Mouse (Mus musculus) C2C12 (cell line): ENCODE results near the gene Scamp2. TPM values are rescaled to one million over a fixed set of nuclear protein-coding genes. Genes with fewer than 3 reads are reported as not detected.

Experiments
- H3K27me3 ChIP-seq: one replicate; pipeline ENCODE4 v1.6.1; 2011; ENCODE audit not compliant: control insufficient read depth, insufficient read depth, insufficient read length
- H3K36me3 ChIP-seq: one replicate; pipeline ENCODE4 v1.6.1; 2011; ENCODE audit not compliant: control insufficient read depth, insufficient read depth
- H3K4me3 ChIP-seq: one replicate; pipeline ENCODE4 v1.5.1; 2011; ENCODE audit warnings: mild to moderate bottlenecking, control low read depth; ENCODE audit not compliant: poor library complexity, insufficient read depth, severe bottlenecking
- H3K79me2 ChIP-seq: one replicate; pipeline ENCODE4 v1.6.1; 2011; ENCODE audit not compliant: control insufficient read depth, insufficient read depth
- H3K79me3 ChIP-seq: one replicate; pipeline ENCODE4 v1.6.1; 2011; ENCODE audit warnings: low read depth, control low read depth
- H3ac ChIP-seq: one replicate; pipeline ENCODE3; 2011; ENCODE audit warnings: low read depth; ENCODE audit not compliant: control insufficient read depth, insufficient read length
- CEBPB ChIP-seq: IDR thresholded peaks from one replicate; pipeline ENCODE4 v1.6.1; 2011; ENCODE audit warnings: low read depth, mild to moderate bottlenecking, control low read depth, moderate library complexity
- CTCF ChIP-seq: IDR thresholded peaks from one replicate; pipeline ENCODE4 v1.5.1; 2011; ENCODE audit not compliant: control insufficient read depth, insufficient read depth, insufficient read length
- FOSL1 ChIP-seq: IDR thresholded peaks from one replicate; pipeline ENCODE4 v1.8.0; 2011; ENCODE audit warnings: mild to moderate bottlenecking, low read length; ENCODE audit not compliant: poor library complexity, insufficient read depth, severe bottlenecking
- MAX ChIP-seq: IDR thresholded peaks from one replicate; pipeline ENCODE4 v1.6.1; 2011; ENCODE audit warnings: mild to moderate bottlenecking, control low read depth
- MYOD1 ChIP-seq: IDR thresholded peaks from one replicate; pipeline ENCODE4 v1.6.1; 2011; ENCODE audit warnings: low read depth; ENCODE audit not compliant: control insufficient read depth, insufficient read length
- MYOG ChIP-seq: IDR thresholded peaks from one replicate; pipeline ENCODE4 v1.6.1; 2011; ENCODE audit not compliant: control insufficient read depth, insufficient read length; ENCODE audit errors: extremely low read depth
- USF1 ChIP-seq: IDR thresholded peaks from one replicate; pipeline ENCODE4 v1.6.1; 2011; ENCODE audit warnings: low read depth, mild to moderate bottlenecking, control low read depth, moderate library complexity
- polyA plus RNA-seq: library from polyadenylated mRNA; unstranded; fragments of >200 nt; fragmentation: generic; extraction: Trizol; gene quantifications from one replicate; pipeline ENCODE4 v1.2.1, GENCODE M21; 2012; ENCODE audit warnings: missing spikeins

Scamp2 gene
- polyA plus RNA-seq, 1 experiment = 22.5 TPM

- peaks cover 24% of the 10 kb centered on the region for H3K79me3 ChIP-seq
- H3ac ChIP-seq = no peak overlapping the region
- no peak for TF ChIP-seq FOSL1
- no peak for TF ChIP-seq CTCF
- TF ChIP-seq MAX = no peak
- TF ChIP-seq CEBPB = no peak
- no peak for TF ChIP-seq MYOD1
- no peak for TF ChIP-seq MYOG
- TF ChIP-seq USF1 = no peak
- peaks cover 27% of the 10 kb centered on the region for H3K79me2 ChIP-seq
- peaks cover 59% of the 10 kb centered on the region for H3K36me3 ChIP-seq
- H3K4me3 ChIP-seq = no peak overlapping the region
- no peaks in the 10 kb centered on the region for H3K27me3 ChIP-seq
These were observed 68.0 kb downstream of the Scamp2 start for GRCm38 (mm10) chr9:57628717-57629116.

- Histone ChIP-seq H3K4me3 (no peak overlapping the region), H3ac (no peak overlapping the region), H3K27me3 (no peaks in the 10 kb centered on the region), H3K36me3 (peaks cover 54% of the 10 kb centered on the region), H3K79me2 (peaks cover 33% of the 10 kb centered on the region), H3K79me3 (peaks cover 23% of the 10 kb centered on the region)
- TF ChIP-seq CTCF (peak; percentile 95), CEBPB (no peak)
These were observed 68.6 kb downstream of the Scamp2 start for GRCm38 (mm10) chr9:57629118-57629874.

DNA sequence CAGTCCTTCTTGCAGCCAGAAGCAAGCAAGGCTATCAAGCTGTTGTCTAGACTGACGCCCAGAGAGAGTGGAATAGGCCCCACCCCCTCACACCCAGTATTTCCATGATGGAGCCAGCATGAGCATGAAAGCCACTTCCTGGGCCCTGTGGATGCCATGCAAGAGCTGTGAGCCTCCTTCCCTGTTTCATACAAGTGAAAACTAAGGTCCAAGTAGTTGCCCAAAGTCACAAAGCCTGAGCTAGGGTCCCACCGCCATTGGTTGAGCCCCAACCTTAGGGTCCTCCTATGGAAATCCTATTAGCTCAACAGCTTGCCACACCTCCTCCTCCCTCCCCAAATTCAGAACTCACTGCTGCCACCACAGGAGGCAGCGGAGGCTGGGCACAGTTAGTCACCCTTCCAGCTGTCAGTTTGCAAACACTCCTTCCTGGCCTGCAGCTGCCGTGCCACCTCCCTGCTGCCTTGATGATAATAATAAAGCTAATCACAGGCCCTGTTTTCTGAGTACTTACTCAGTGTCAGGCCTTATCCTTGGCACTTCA is 72.8 kb downstream of the Scamp2 start:
- peaks cover 58% of the 10 kb centered on the region for H3K79me3 ChIP-seq
- peaks cover 23% of the 10 kb centered on the region for H3K36me3 ChIP-seq
- H3K4me3 ChIP-seq = no peak overlapping the region
- peaks cover 75% of the 10 kb centered on the region for H3K79me2 ChIP-seq
- H3K27me3 ChIP-seq = no peaks in the 10 kb centered on the region
- TF ChIP-seq MYOD1 (peak; percentile 89), CEBPB (no peak), CTCF (peak; percentile 28)
- no peak overlapping the region for H3ac ChIP-seq

DNA sequence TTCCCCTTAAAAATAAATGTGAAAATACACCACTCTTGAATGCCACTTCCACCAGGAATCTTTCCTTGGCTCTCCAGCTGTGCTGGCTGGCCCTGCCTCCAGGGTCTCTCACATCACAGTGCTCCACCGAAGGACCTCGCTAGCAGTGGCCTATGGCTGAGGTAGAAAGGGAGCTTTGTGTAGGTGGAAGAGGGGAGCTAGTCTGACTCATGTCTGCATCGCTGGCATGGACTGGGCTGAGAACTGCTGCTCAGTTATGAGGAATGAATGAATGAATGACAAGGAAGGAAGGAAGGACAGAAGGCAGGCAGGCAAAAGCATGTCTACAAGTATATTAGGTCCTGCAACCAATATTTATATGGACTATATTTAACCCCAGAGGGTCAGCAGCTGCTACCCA is 76.5 kb downstream of the Scamp2 start:
- H3K79me3 ChIP-seq = peaks cover 83% of the 10 kb centered on the region
- no peak overlapping the region for H3K4me3 ChIP-seq
- no peak for TF ChIP-seq CTCF
- no peak for TF ChIP-seq MYOD1
- no peak for TF ChIP-seq MYOG
- no peak for TF ChIP-seq MAX
- H3ac ChIP-seq = no peak overlapping the region
- peaks cover 99% of the 10 kb centered on the region for H3K79me2 ChIP-seq
- peaks cover 7% of the 10 kb centered on the region for H3K36me3 ChIP-seq
- H3K27me3 ChIP-seq = no peaks in the 10 kb centered on the region

DNA sequence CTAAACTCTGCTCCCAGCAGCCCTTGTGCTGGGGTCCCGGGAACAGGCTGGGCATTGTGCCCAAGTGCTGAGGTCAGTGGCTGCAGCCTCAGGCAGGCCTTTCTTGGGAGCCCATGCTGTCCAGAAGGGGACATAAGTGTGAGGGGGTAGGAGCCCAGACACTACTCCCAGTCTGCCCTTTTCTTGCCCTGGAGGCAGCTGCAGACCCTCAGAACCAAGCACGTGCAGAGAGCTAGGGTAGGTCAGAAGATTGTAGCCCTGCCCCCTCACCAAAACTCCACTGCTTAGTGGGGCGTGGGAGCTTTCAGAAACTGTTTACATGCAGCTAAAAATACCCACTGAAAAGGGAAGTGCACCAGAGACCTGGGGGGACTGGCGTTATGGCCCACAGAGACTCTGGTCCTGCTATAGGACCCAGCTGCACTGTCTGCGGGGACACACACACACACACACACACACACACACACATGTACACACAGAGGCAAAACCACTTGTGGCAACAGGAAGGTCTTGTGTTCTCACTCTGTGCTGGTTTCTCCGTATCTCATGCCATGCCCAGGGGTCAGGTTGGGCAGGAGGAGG is 77.1 kb downstream of the Scamp2 start:
- TF ChIP-seq FOSL1 (no peak), USF1 (no peak), CTCF (no peak), MYOD1 (no peak), MAX (no peak), CEBPB (no peak), MYOG (no peak)
- peak overlapping the region; percentile 31 for H3ac ChIP-seq
- H3K79me3 ChIP-seq = peaks cover 83% of the 10 kb centered on the region
- H3K4me3 ChIP-seq = no peak overlapping the region
- H3K79me2 ChIP-seq = peaks cover 99% of the 10 kb centered on the region
- H3K36me3 ChIP-seq = peaks cover 7% of the 10 kb centered on the region
- H3K27me3 ChIP-seq = no peaks in the 10 kb centered on the region

Other genes starting within 250 kb of the Scamp2 start
- gene Ppcdc, start 120.8 kb upstream of the Scamp2 start, polyA plus RNA-seq = 15.1 TPM
- gene Scamp5, start 92.9 kb upstream of the Scamp2 start, polyA plus RNA-seq = 15.2 TPM
- gene Rpp25, start 56.9 kb upstream of the Scamp2 start, polyA plus RNA-seq = 0.55 TPM
- 630 TPM for gene Cox5a, start 39.7 kb upstream of the Scamp2 start, polyA plus RNA-seq
- gene Fam219b, start 23.4 kb upstream of the Scamp2 start, polyA plus RNA-seq = 20.9 TPM
- 35.7 TPM for gene Mpi, start 8.2 kb upstream of the Scamp2 start, polyA plus RNA-seq
- gene Ulk3, start 28.5 kb downstream of the Scamp2 start, polyA plus RNA-seq = 5.4 TPM
- gene Cplx3, start 45.3 kb downstream of the Scamp2 start, polyA plus RNA-seq = 0.06 TPM
- 0.68 TPM for gene Lman1l, start 59.8 kb downstream of the Scamp2 start, polyA plus RNA-seq
- gene Csk, start 92.7 kb downstream of the Scamp2 start, polyA plus RNA-seq = 66.2 TPM
- not detected for gene Cyp1a2, start 122.8 kb downstream of the Scamp2 start, polyA plus RNA-seq
- 0.14 TPM for gene Cyp1a1, start 127.0 kb downstream of the Scamp2 start, polyA plus RNA-seq
- gene Edc3, start 147.6 kb downstream of the Scamp2 start, polyA plus RNA-seq = 16.8 TPM
- 50.9 TPM for gene Clk3, start 204.9 kb downstream of the Scamp2 start, polyA plus RNA-seq